Mouse (Mus musculus) urinary bladder, postnatal 14 days (tissue): ENCODE results near the gene Bpifb6.

ENCODE experiments used
- DNase-seq: peaks from one replicate; pipeline ENCODE4 v3.0.0; 2021; ENCODE audit warnings: low spot score

The Bpifb6 gene

GRCm38 (mm10) chr2:153900088-153900487 lies at the start of gene Bpifb6:
Gene Bpifb6 (plus strand): TSS chr2:153900388.
- DNase-seq: no peak

GRCm38 (mm10) chr2:153851030-153851360 lies 49.2 kb upstream of the Bpifb6 start:
- peak; percentile 53 for DNase-seq

GRCm38 (mm10) chr2:153853544-153853943 lies 46.6 kb upstream of the Bpifb6 start:
- no peak for DNase-seq

GRCm38 (mm10) chr2:153859581-153859980 lies 40.6 kb upstream of the Bpifb6 start:
- DNase-seq: no peak

GRCm38 (mm10) chr2:153860315-153860714 lies 39.9 kb upstream of the Bpifb6 start:
- DNase-seq: no peak

GRCm38 (mm10) chr2:153860715-153861114 lies 39.5 kb upstream of the Bpifb6 start:
- no peak for DNase-seq

- DNase-seq: no peak
Measured at GRCm38 (mm10) chr2:153861960-153862359, 38.2 kb upstream of the Bpifb6 start.

- DNase-seq: no peak
Measured at GRCm38 (mm10) chr2:153870984-153871383, 29.2 kb upstream of the Bpifb6 start, which contains the start of gene Sun5. Gene Sun5 (minus strand): TSS chr2:153871084.

GRCm38 (mm10) chr2:153874745-153875144 lies 25.4 kb upstream of the Bpifb6 start, which contains the start of gene Bpifb2:
Gene Bpifb2 (plus strand): TSS chr2:153875045.
- no peak for DNase-seq

- no peak for DNase-seq
Measured at GRCm38 (mm10) chr2:153899111-153899510, 1.1 kb upstream of the Bpifb6 start.

- DNase-seq: no peak
Measured at GRCm38 (mm10) chr2:153902726-153903125, 2.5 kb downstream of the Bpifb6 start.

GRCm38 (mm10) chr2:153906626-153907025 lies 6.4 kb downstream of the Bpifb6 start:
- DNase-seq: no peak

- DNase-seq: no peak
Measured at GRCm38 (mm10) chr2:153914151-153914550, 14.0 kb downstream of the Bpifb6 start.

GRCm38 (mm10) chr2:153917930-153918329 lies 17.7 kb downstream of the Bpifb6 start, which contains the start of gene Bpifb3:
Gene Bpifb3 (plus strand): TSS chr2:153918230.
- no peak for DNase-seq

- DNase-seq: no peak
Measured at GRCm38 (mm10) chr2:153921246-153921645, 21.1 kb downstream of the Bpifb6 start.

- peak; percentile 42 for DNase-seq
Measured at GRCm38 (mm10) chr2:153929871-153930413, 29.8 kb downstream of the Bpifb6 start.

- DNase-seq: no peak
Measured at GRCm38 (mm10) chr2:153931125-153931524, 30.9 kb downstream of the Bpifb6 start.

GRCm38 (mm10) chr2:153933311-153933710 lies 33.1 kb downstream of the Bpifb6 start:
- no peak for DNase-seq

GRCm38 (mm10) chr2:153935348-153935747 lies 35.2 kb downstream of the Bpifb6 start:
- peak; percentile 11 for DNase-seq

- no peak for DNase-seq
Measured at GRCm38 (mm10) chr2:153937843-153938242, 37.7 kb downstream of the Bpifb6 start, which contains the start of gene Bpifb4. Gene Bpifb4 (plus strand): TSS chr2:153938212.

- DNase-seq: no peak
Measured at GRCm38 (mm10) chr2:153943537-153943936, 43.3 kb downstream of the Bpifb6 start.

- no peak for DNase-seq
Measured at GRCm38 (mm10) chr2:153944567-153944966, 44.4 kb downstream of the Bpifb6 start.

- DNase-seq: peak; percentile 40
Measured at GRCm38 (mm10) chr2:153952897-153953296, 52.7 kb downstream of the Bpifb6 start.

GRCm38 (mm10) chr2:153953836-153954235 lies 53.6 kb downstream of the Bpifb6 start:
- peak; percentile 16 for DNase-seq
